Mouse (Mus musculus): ENCODE results near the gene Tbc1d17. TPM values are rescaled to one million over a fixed set of nuclear protein-coding genes. Genes with fewer than 3 reads are reported as not detected.

Tbc1d17 gene
- total and polyA plus RNA-seq, 3 experiments: 31.9 to 40.5 (median 38.5) TPM

DNA sequence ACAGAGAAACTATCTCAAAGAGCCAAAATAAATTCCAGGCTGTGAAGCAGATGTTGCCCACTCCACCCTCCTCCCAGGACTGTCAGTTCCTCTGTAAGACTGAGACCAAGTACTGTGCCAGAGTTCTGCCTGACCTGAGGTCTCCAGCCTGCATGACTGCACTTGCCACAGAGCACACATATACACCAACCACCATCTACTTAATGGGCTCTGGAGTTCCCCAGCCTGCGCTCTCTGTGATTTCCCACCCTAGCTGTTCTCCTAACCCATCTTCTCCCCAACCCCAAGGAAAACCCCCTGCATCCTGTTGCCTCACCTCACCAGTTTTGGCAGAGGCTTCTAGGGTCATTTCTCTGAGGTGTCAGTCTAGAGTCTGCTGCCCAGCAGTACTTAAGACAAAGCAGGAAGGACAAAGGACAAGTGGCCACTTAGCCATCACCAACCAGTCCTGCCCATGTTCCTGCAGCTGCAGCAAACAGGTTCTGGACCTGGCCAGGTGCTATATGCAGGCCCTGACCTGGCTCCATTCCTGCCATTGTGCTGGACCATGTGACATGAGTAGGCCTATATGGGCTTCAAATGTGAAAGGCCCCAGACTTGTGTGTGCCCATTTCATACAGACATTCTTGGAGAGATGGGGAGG, 13.4 kb downstream of the Tbc1d17 start:
- in situ Hi-C loops (cut with MboI; ENCODE audit: low pct_ligation_motif_present, low pct_unique_long_range_greater_than_20kb, low sequenced_read_pairs): no loop called here
- H3K36me3 ChIP-seq (replicated peaks in 1 of 2; ENCODE audit: control insufficient read depth in 1 of 2, insufficient read depth in 1 of 2, low read length in 1 of 2): peaks cover 47 to 66% of the 10 kb centered on the region in 2 experiments
- dilution Hi-C loops (cut with MboI; ENCODE audit: extremely low pct_ligation_motif_present, extremely low pct_unique_long_range_greater_than_20kb, low sequenced_read_pairs): no loop called here
- no peaks in the 10 kb centered on the region for H3K27me3 ChIP-seq (replicated peaks)
- peaks cover 30% of the 10 kb centered on the region for H3K9me3 ChIP-seq (replicated peaks; ENCODE audit: low read length)
- peak overlapping the region; percentile 100 for H3K27ac ChIP-seq (ENCODE audit: insufficient read depth, low read depth)
- peak overlapping the region in 1 of 3 experiments; percentile 47 for H3K4me3 ChIP-seq (replicated peaks in 1 of 3; ENCODE audit: low read depth in 2 of 3, low read length in 2 of 3, poor library complexity in 1 of 3)
- peaks cover 33% of the 10 kb centered on the region for H3K79me2 ChIP-seq (replicated peaks; ENCODE audit: control insufficient read depth, extremely low read depth, insufficient read depth, poor library complexity, severe bottlenecking)
- peaks cover 32 to 82% of the 10 kb centered on the region in 2 experiments for H3K4me1 ChIP-seq (ENCODE audit: control insufficient read depth in 1 of 2, insufficient read depth in 2 of 2)
- H3K4me2 ChIP-seq (ENCODE audit: insufficient read depth, low read depth, poor library complexity, severe bottlenecking): peak overlapping the region; percentile 81
- TF ChIP-seq IRF4 (IDR thresholded peaks at IDR 0.05; ENCODE audit: low read depth, low read length): peak; percentile 86
- TF ChIP-seq ZMIZ1 (IDR thresholded peaks at IDR 0.05; ENCODE audit: low read depth, low read length): 0 out of 2 replicates have a peak, but pooled peaks have one; percentile 37
- peak; percentile 46; the same call in 1 of the 2 replicates for TF ChIP-seq NRF1 (IDR thresholded peaks at IDR 0.05; ENCODE audit: low read depth, low read length)
- peak; percentile 84 for TF ChIP-seq ETS1 (conservative IDR thresholded peaks at IDR 0.05; ENCODE audit: low read depth, low read length)
- TF ChIP-seq E2F4 (IDR thresholded peaks at IDR 0.05; ENCODE audit: insufficient replicate concordance, low read depth, low read length): no peak
- peak; percentile 49 for TF ChIP-seq MAX (IDR thresholded peaks at IDR 0.05; ENCODE audit: low read length)
- peak; percentile 54; the same call in 1 of the 2 replicates for TF ChIP-seq MYC (IDR thresholded peaks at IDR 0.05; ENCODE audit: low read depth, low read length)
- peak; percentile 81 for TF ChIP-seq BHLHE40 (IDR thresholded peaks at IDR 0.05; ENCODE audit: low read depth, low read length)
- TF ChIP-seq TBP (conservative IDR thresholded peaks at IDR 0.05; ENCODE audit: low read depth, low read length): 0 out of 2 replicates have a peak, but pooled peaks have one; percentile 41
- TF ChIP-seq CTCF (conservative IDR thresholded peaks at IDR 0.05 in 1 of 2, IDR thresholded peaks at IDR 0.05 in 1 of 2; ENCODE audit: low read depth in 2 of 2, low read length in 2 of 2): no peak
- TF ChIP-seq ELF1 (IDR thresholded peaks at IDR 0.05; ENCODE audit: low read depth, low read length): 0 out of 2 replicates have a peak, but pooled peaks have one; percentile 18
- TF ChIP-seq ZC3H11A (IDR thresholded peaks at IDR 0.05; ENCODE audit: low read depth, low read length): no peak
- TF ChIP-seq RAD21 (IDR thresholded peaks at IDR 0.05; ENCODE audit: low read depth, low read length): no peak; the same call in 1 of the 2 replicates
- peak; percentile 22; the same call in 1 of the 2 replicates for TF ChIP-seq HCFC1 (IDR thresholded peaks at IDR 0.05; ENCODE audit: low read depth, low read length)
- TF ChIP-seq MAFK (IDR thresholded peaks at IDR 0.05; ENCODE audit: insufficient replicate concordance, low read length): peak; percentile 51; the same call in 1 of the 2 replicates
- TF ChIP-seq MEF2A (IDR thresholded peaks at IDR 0.05; ENCODE audit: borderline replicate concordance, low read depth, low read length): peak; percentile 90
- TF ChIP-seq USF1 (IDR thresholded peaks at IDR 0.05; ENCODE audit: low read depth, low read length): no peak
- TF ChIP-seq NELFE (IDR thresholded peaks at IDR 0.05; ENCODE audit: low read depth, low read length): no peak
- no peak; the same call in 1 of the 2 replicates for TF ChIP-seq POLR2AphosphoS2 (IDR thresholded peaks at IDR 0.05; ENCODE audit: low read depth, low read length)
- no peak; the same call in 1 of the 2 replicates for TF ChIP-seq SMC3 (IDR thresholded peaks at IDR 0.05; ENCODE audit: low read depth, low read length)
- peak; percentile 58; the same call in 1 of the 2 replicates for TF ChIP-seq MAZ (IDR thresholded peaks at IDR 0.05; ENCODE audit: low read depth, low read length)
- peak; percentile 91 for TF ChIP-seq TCF12 (IDR thresholded peaks at IDR 0.05; ENCODE audit: low read depth, low read length)
- no peak; the same call in 1 of the 2 replicates for TF ChIP-seq POLR2A (IDR thresholded peaks at IDR 0.05; ENCODE audit: low read depth, low read length)
- TF ChIP-seq EP300 (IDR thresholded peaks at IDR 0.05; ENCODE audit: low read length): peak; percentile 78
- 0 out of 2 replicates have a peak, but pooled peaks have one; percentile 55 for TF ChIP-seq CHD2 (IDR thresholded peaks at IDR 0.05; ENCODE audit: low read length)
- no peak; the same call in 1 of the 2 replicates for TF ChIP-seq MXI1 (IDR thresholded peaks at IDR 0.05; ENCODE audit: low read depth, low read length)
- TF ChIP-seq ZKSCAN1 (IDR thresholded peaks at IDR 0.05; ENCODE audit: borderline replicate concordance, low read depth, low read length): no peak
- TF ChIP-seq JUND (conservative IDR thresholded peaks at IDR 0.05; ENCODE audit: low read depth, low read length): no peak
- TF ChIP-seq CHD1 (IDR thresholded peaks at IDR 0.05; ENCODE audit: low read depth, low read length): peak; percentile 99
- TF ChIP-seq PAX5 (IDR thresholded peaks at IDR 0.05; ENCODE audit: low read length): no peak
- peak; percentile 55; the same call in 1 of the 2 replicates for TF ChIP-seq SIN3A (IDR thresholded peaks at IDR 0.05; ENCODE audit: low read length)
- TF ChIP-seq RCOR1 (conservative IDR thresholded peaks at IDR 0.05; ENCODE audit: low read depth, low read length): peak; percentile 88
- 0 out of 2 replicates have a peak, but pooled peaks have one; percentile 35 for TF ChIP-seq KAT2A (IDR thresholded peaks at IDR 0.05; ENCODE audit: insufficient replicate concordance, low read length)
- TF ChIP-seq JUN (IDR thresholded peaks at IDR 0.05; ENCODE audit: insufficient read depth, low read depth, low read length): no peak
- TF ChIP-seq UBTF (IDR thresholded peaks at IDR 0.05; ENCODE audit: low read depth, low read length): 0 out of 2 replicates have a peak, but pooled peaks have one; percentile 56
- TF ChIP-seq GABPA (IDR thresholded peaks at IDR 0.05; ENCODE audit: insufficient replicate concordance, low read depth, low read length): no peak
- TF ChIP-seq ZNF384 (IDR thresholded peaks at IDR 0.05; ENCODE audit: low read depth, low read length): no peak
- no peak for TF ChIP-seq USF2 (conservative IDR thresholded peaks at IDR 0.05; ENCODE audit: low read depth, low read length)
- peak; percentile 74 for DNase-seq (ENCODE audit: extremely low read depth)
- H3K9ac ChIP-seq (ENCODE audit: insufficient read depth, low read depth): peak overlapping the region; percentile 55
